Mouse (Mus musculus) CH12.LX (cell line): ENCODE measurements around the gene Pdcd11. TPM values are rescaled to one million over a fixed set of nuclear protein-coding genes. Genes with fewer than 3 reads are reported as not detected.

Source experiments
- DNase-seq: peaks from one replicate; pipeline ENCODE4 v3.0.0-alpha.2; 2013; ENCODE audit errors: extremely low read depth
- H3K27ac ChIP-seq: 2 replicates; pipeline ENCODE4 v1.5.1; 2012; ENCODE audit warnings: low read depth, mild to moderate bottlenecking, control low read depth, moderate library complexity; ENCODE audit not compliant: insufficient read depth
- H3K27me3 ChIP-seq: replicated peaks from 2 replicates; pipeline ENCODE3; 2012; ENCODE audit warnings: inconsistent platforms
- H3K36me3 ChIP-seq, 2 experiments: replicated peaks in 1 of 2; 2 replicates each; pipeline versions ENCODE3 to v1.6.1; 2012; ENCODE audit warnings: inconsistent platforms in 1 of 2, low read length in 1 of 2, mild to moderate bottlenecking in 1 of 2, mixed read lengths in 1 of 2, moderate library complexity in 1 of 2; ENCODE audit not compliant: control insufficient read depth in 1 of 2, insufficient read depth in 1 of 2
- H3K4me1 ChIP-seq, 2 experiments: 2 replicates each; pipeline ENCODE4 v1.6.1; 2012; ENCODE audit warnings: inconsistent platforms in 1 of 2, moderate library complexity in 1 of 2; ENCODE audit not compliant: insufficient read depth in 2 of 2, control insufficient read depth in 1 of 2
- H3K4me2 ChIP-seq: 2 replicates; pipeline ENCODE4 v1.6.1; 2012; ENCODE audit warnings: low read depth, mild to moderate bottlenecking, control low read depth; ENCODE audit not compliant: poor library complexity, insufficient read depth, severe bottlenecking
- H3K4me3 ChIP-seq, 3 experiments: fragments of 150-350 bp in 1 of 3; sonication (generic) in 1 of 3; replicated peaks in 1 of 3; 2 replicates each; pipeline versions ENCODE3 to v1.5.1; 2011 to 2012; ENCODE audit warnings: low read depth in 2 of 3, low read length in 2 of 3, mild to moderate bottlenecking in 2 of 3, moderate library complexity in 2 of 3, control low read depth in 1 of 3, improper control_type of control experiment in 1 of 3, inconsistent platforms in 1 of 3, mixed read lengths in 1 of 3; ENCODE audit not compliant: poor library complexity in 1 of 3
- H3K79me2 ChIP-seq: replicated peaks from 2 replicates; pipeline ENCODE4 v1.6.1; 2012; ENCODE audit warnings: mild to moderate bottlenecking, moderate library complexity; ENCODE audit not compliant: control insufficient read depth, poor library complexity, insufficient read depth, severe bottlenecking; ENCODE audit errors: extremely low read depth
- H3K9ac ChIP-seq: 2 replicates; pipeline ENCODE4 v1.6.1; 2012; ENCODE audit warnings: low read depth, mild to moderate bottlenecking, control low read depth, moderate library complexity; ENCODE audit not compliant: insufficient read depth
- H3K9me3 ChIP-seq: replicated peaks from 2 replicates; pipeline ENCODE3; 2012; ENCODE audit warnings: low read length, inconsistent platforms, mixed read lengths
- BHLHE40 ChIP-seq: IDR thresholded peaks from 2 replicates; pipeline ENCODE4 v1.6.1; 2011; ENCODE audit warnings: mild to moderate bottlenecking, low read depth, low read length, improper control_type of control experiment
- CHD1 ChIP-seq: IDR thresholded peaks from 2 replicates; pipeline ENCODE4 v1.6.1; 2012; ENCODE audit warnings: low read depth, low read length, improper control_type of control experiment, inconsistent platforms
- CTCF ChIP-seq, 2 experiments: IDR thresholded peaks in 1 of 2; conservative IDR thresholded peaks in 1 of 2; 2 replicates each; pipeline ENCODE4 v1.5.1; 2011 to 2012; ENCODE audit warnings: low read depth in 2 of 2, low read length in 2 of 2, improper control_type of control experiment in 1 of 2, inconsistent platforms in 1 of 2, mild to moderate bottlenecking in 1 of 2, moderate library complexity in 1 of 2
- E2F4 ChIP-seq: IDR thresholded peaks from 2 replicates; pipeline ENCODE4 v1.6.1; 2011; ENCODE audit warnings: low read depth, low read length, improper control_type of control experiment; ENCODE audit not compliant: insufficient replicate concordance
- ETS1 ChIP-seq: conservative IDR thresholded peaks from 2 replicates; pipeline ENCODE4 v1.6.1; 2012; ENCODE audit warnings: low read depth, mild to moderate bottlenecking, inconsistent platforms, low read length, improper control_type of control experiment, moderate library complexity
- GABPA ChIP-seq: IDR thresholded peaks from 2 replicates; pipeline ENCODE4 v1.6.1; 2012; ENCODE audit warnings: low read depth, low read length, improper control_type of control experiment, inconsistent platforms; ENCODE audit not compliant: insufficient replicate concordance
- HCFC1 ChIP-seq: IDR thresholded peaks from 2 replicates; pipeline ENCODE4 v1.6.1; 2012; ENCODE audit warnings: low read depth, mild to moderate bottlenecking, inconsistent platforms, low read length, improper control_type of control experiment
- IRF4 ChIP-seq: IDR thresholded peaks from 2 replicates; pipeline ENCODE4 v1.6.1; 2014; ENCODE audit warnings: low read depth, mild to moderate bottlenecking, inconsistent platforms, low read length, improper control_type of control experiment
- JUN ChIP-seq: IDR thresholded peaks from 2 replicates; pipeline ENCODE4 v1.6.1; 2011; ENCODE audit warnings: low read depth, mild to moderate bottlenecking, low read length, improper control_type of control experiment, moderate library complexity; ENCODE audit not compliant: insufficient read depth
- JUND ChIP-seq: conservative IDR thresholded peaks from 2 replicates; pipeline ENCODE4 v1.6.1; 2011; ENCODE audit warnings: low read depth, low read length, improper control_type of control experiment
- MAZ ChIP-seq: IDR thresholded peaks from 2 replicates; pipeline ENCODE4 v1.6.1; 2012; ENCODE audit warnings: low read depth, mild to moderate bottlenecking, inconsistent platforms, low read length, improper control_type of control experiment, moderate library complexity
- MEF2A ChIP-seq: IDR thresholded peaks from 2 replicates; pipeline ENCODE4 v1.6.1; 2014; ENCODE audit warnings: low read depth, mild to moderate bottlenecking, inconsistent platforms, low read length, improper control_type of control experiment, borderline replicate concordance
- MXI1 ChIP-seq: IDR thresholded peaks from 2 replicates; pipeline ENCODE4 v1.6.1; 2011; ENCODE audit warnings: mild to moderate bottlenecking, low read depth, low read length, improper control_type of control experiment
- MYC ChIP-seq: IDR thresholded peaks from 2 replicates; pipeline ENCODE4 v1.6.1; 2011; ENCODE audit warnings: low read depth, mild to moderate bottlenecking, improper control_type of control experiment, low read length
- NELFE ChIP-seq: IDR thresholded peaks from 2 replicates; pipeline ENCODE4 v1.6.1; 2011; ENCODE audit warnings: low read depth, low read length, improper control_type of control experiment
- POLR2A ChIP-seq: IDR thresholded peaks from 2 replicates; pipeline ENCODE4 v1.6.1; 2011; ENCODE audit warnings: low read depth, mild to moderate bottlenecking, improper control_type of control experiment, low read length
- RAD21 ChIP-seq: IDR thresholded peaks from 2 replicates; pipeline ENCODE4 v1.6.1; 2011; ENCODE audit warnings: low read depth, mild to moderate bottlenecking, low read length, improper control_type of control experiment, moderate library complexity
- TBP ChIP-seq: conservative IDR thresholded peaks from 2 replicates; pipeline ENCODE4 v1.6.1; 2011; ENCODE audit warnings: low read depth, low read length, improper control_type of control experiment
- UBTF ChIP-seq: IDR thresholded peaks from 2 replicates; pipeline ENCODE4 v1.6.1; 2012; ENCODE audit warnings: low read depth, mild to moderate bottlenecking, inconsistent platforms, low read length, improper control_type of control experiment, moderate library complexity
- USF1 ChIP-seq: IDR thresholded peaks from 2 replicates; pipeline ENCODE4 v1.6.1; 2014; ENCODE audit warnings: low read depth, mild to moderate bottlenecking, inconsistent platforms, low read length, improper control_type of control experiment
- ZC3H11A ChIP-seq: IDR thresholded peaks from 2 replicates; pipeline ENCODE4 v1.6.1; 2012; ENCODE audit warnings: low read depth, mild to moderate bottlenecking, inconsistent platforms, low read length, improper control_type of control experiment
- dilution Hi-C: fragments of 300-500 bp; cut with MboI; formaldehyde crosslinking; loops from 2 replicates; pipeline ENCODE4 v1.14.3; 2020; ENCODE audit warnings: low sequenced_read_pairs; ENCODE audit not compliant: extremely low pct_unique_long_range_greater_than_20kb, extremely low pct_ligation_motif_present
- in situ Hi-C: fragments of 300-500 bp; cut with MboI; formaldehyde crosslinking; loops from 3 replicates; pipeline ENCODE4 v1.14.3; 2019; ENCODE audit warnings: low sequenced_read_pairs, low pct_ligation_motif_present, low pct_unique_long_range_greater_than_20kb, mixed read lengths
- polyA plus RNA-seq: library from polyadenylated mRNA; unstranded; fragments of >175 nt; gene quantifications from 2 replicates; pipeline ENCODE4 v1.2.1, GENCODE M21; 2012; ENCODE audit warnings: low read depth; ENCODE audit not compliant: insufficient read length
- total RNA-seq, 2 experiments: library from RNA; depleted of rRNA; stranded (reverse); fragments of 300-350 nt in 1 of 2; fragments of >200 nt in 1 of 2; gene quantifications; 2 replicates each; pipeline ENCODE4 v1.2.3; 2012 to 2014

Gene Pdcd11
- total and polyA plus RNA-seq, 3 experiments = 26.6 to 78.0 (median 49.7) TPM

DNA sequence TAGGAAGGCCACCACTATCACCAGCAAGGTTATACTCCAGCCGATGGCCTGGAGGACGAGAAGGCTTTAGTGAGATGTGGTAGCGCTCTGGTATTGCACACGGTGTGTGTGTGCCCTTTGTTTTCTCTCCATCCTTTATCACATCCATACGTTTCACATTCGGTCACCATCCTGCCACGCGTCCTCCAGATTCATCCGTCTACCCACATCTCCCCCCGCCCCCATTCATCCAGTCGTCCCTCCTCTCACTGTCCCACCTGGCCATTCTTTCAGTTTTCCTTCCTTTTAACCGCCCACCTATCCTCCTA, 61.4 kb downstream of the Pdcd11 start:
- H3K9ac ChIP-seq = no peak overlapping the region
- dilution Hi-C loops = no loop called here

DNA sequence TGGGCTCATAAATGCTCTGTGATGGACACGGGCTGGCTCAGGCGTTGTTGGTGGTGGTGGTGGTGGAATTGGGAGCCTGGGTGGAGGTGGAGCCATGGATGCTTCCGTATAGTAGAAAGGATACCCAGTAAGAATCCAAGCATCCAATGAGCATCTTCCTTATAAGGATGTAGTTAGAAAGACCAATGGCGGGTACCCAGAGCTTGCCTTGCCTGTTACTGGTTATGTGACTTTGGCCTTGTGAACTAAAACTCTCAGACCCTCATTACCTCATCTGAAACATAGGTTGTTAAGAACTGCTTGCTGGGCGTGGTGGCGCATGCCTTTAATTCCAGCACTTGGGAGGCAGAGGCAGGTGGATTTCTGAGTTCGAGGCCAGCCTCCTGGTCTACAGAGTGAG, 63.2 kb downstream of the Pdcd11 start:
- no peaks in the 10 kb centered on the region for H3K27me3 ChIP-seq
- dilution Hi-C loops = no loop called here
- in situ Hi-C loops = no loop called here

More for the DNA sequence above, 61.4 kb downstream of the Pdcd11 start:
- in situ Hi-C loops = no loop called here
- H3K4me1 ChIP-seq = peaks cover 12 to 25% of the 10 kb centered on the region in 2 experiments
- no peaks in the 10 kb centered on the region for H3K36me3 ChIP-seq
- no peak overlapping the region for H3K27ac ChIP-seq
- no peak overlapping the region for H3K4me2 ChIP-seq
- no peak for TF ChIP-seq MYC
- no peak for TF ChIP-seq IRF4
- no peak for TF ChIP-seq RAD21
- no peak for TF ChIP-seq HCFC1
- no peak for TF ChIP-seq CHD1
- TF ChIP-seq JUN = no peak
- no peak overlapping the region for H3K4me3 ChIP-seq
- no peak for DNase-seq
- H3K27me3 ChIP-seq = no peaks in the 10 kb centered on the region
- no peaks in the 10 kb centered on the region for H3K79me2 ChIP-seq
- H3K9me3 ChIP-seq = no peaks in the 10 kb centered on the region

DNA sequence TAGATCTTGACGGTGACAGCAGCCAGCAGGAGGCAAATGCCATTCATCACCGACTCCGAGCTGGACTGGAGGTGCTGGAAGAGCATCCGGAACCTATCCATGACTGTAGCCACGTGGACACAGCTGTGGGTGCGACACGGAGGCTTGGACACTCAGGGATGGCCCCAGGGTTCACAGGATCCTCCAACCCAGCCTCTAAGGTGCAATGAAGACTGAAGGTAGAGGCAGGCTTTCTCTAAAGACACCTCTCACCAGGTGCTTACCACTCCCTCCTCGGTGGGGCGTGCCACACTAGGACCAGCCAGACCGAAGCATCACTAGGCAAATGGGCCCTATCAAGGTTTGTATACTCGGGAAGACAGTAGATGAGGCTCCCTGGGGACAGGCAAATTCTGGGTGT, 67.1 kb downstream of the Pdcd11 start, which contains the start of gene Calhm3:
TSS of gene Calhm3 (minus strand) at position 101 of the 400 bp plus-strand sequence.
- Histone ChIP-seq H3K4me3 (no peak within 1 kb of the TSS), H3K9me3 (no peaks in the 10 kb centered on the region), H3K9ac (no peak within 1 kb of the TSS), H3K4me2 (no peak within 1 kb of the TSS), H3K27ac (no peak within 1 kb of the TSS), H3K36me3 (no peaks in the 10 kb centered on the region), H3K79me2 (no peaks in the 10 kb centered on the region), H3K4me1 (peaks cover 0 to 4% of the 10 kb centered on the region in 2 experiments; a peak in 1 of 4 replicates), H3K27me3 (no peaks in the 10 kb centered on the region)
- in situ Hi-C loops (no loop called here), dilution Hi-C loops (no loop called here)
- TF ChIP-seq CHD1 (no peak), USF1 (no peak), MAZ (no peak), JUND (no peak), POLR2A (no peak), CTCF (conservative IDR thresholded peaks at IDR 0.05 in 1 of 2, IDR thresholded peaks at IDR 0.05 in 1 of 2; ENCODE audit: low read depth in 2 of 2, low read length in 2 of 2) (no peak), MEF2A (no peak), NELFE (no peak), TBP (no peak), GABPA (no peak), E2F4 (no peak), BHLHE40 (no peak), UBTF (no peak), MXI1 (no peak), ETS1 (no peak)
- DNase-seq = no peak

More for the DNA sequence above, 63.2 kb downstream of the Pdcd11 start:
- Histone ChIP-seq H3K27ac (no peak overlapping the region), H3K9ac (no peak overlapping the region), H3K4me3 (no peak overlapping the region), H3K4me2 (no peak overlapping the region), H3K9me3 (no peaks in the 10 kb centered on the region), H3K36me3 (no peaks in the 10 kb centered on the region), H3K4me1 (peaks cover 2 to 13% of the 10 kb centered on the region in 2 experiments; a peak in 3 of 4 replicates), H3K79me2 (no peaks in the 10 kb centered on the region)
- DNase-seq = no peak
- TF ChIP-seq IRF4 (no peak), CTCF (conservative IDR thresholded peaks at IDR 0.05 in 1 of 2, IDR thresholded peaks at IDR 0.05 in 1 of 2; ENCODE audit: low read depth in 2 of 2, low read length in 2 of 2) (no peak), ZC3H11A (no peak)
